Mouse (Mus musculus): ENCODE results near the gene Tmprss9.

DNA sequence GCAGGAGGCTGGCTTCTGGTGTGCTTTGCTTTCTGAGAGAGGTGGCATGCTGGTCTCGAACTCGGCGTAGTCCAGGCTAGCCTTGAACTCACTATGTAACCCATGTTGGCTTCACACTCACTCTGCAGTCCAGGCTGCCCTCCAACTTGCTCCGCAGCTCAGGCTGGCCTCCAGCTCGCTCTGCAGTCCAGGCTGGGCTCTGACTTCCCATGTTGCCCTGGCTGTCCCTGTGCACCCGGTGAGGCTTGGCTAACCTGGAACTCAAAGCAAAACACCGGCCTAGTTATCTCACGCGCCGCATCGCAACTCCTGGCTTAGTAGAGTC, 15.9 kb upstream of the Tmprss9 start:
- TF ChIP-seq IRF4 (IDR thresholded peaks at IDR 0.05; ENCODE audit: low read depth, low read length) (no peak), SMC3 (IDR thresholded peaks at IDR 0.05; ENCODE audit: low read depth, low read length) (no peak), MAX (IDR thresholded peaks at IDR 0.05; ENCODE audit: low read length) (no peak), NRF1 (IDR thresholded peaks at IDR 0.05; ENCODE audit: low read depth, low read length) (no peak), CTCF (conservative IDR thresholded peaks at IDR 0.05 in 1 of 2, IDR thresholded peaks at IDR 0.05 in 1 of 2; ENCODE audit: low read depth in 2 of 2, low read length in 2 of 2) (no peak), POLR2A (IDR thresholded peaks at IDR 0.05; ENCODE audit: low read depth, low read length) (no peak), MXI1 (IDR thresholded peaks at IDR 0.05; ENCODE audit: low read depth, low read length) (no peak), KAT2A (IDR thresholded peaks at IDR 0.05; ENCODE audit: insufficient replicate concordance, low read length) (no peak), ELF1 (IDR thresholded peaks at IDR 0.05; ENCODE audit: low read depth, low read length) (no peak), TCF12 (IDR thresholded peaks at IDR 0.05; ENCODE audit: low read depth, low read length) (no peak)

Data from CH12.LX (cell line).